Mouse (Mus musculus) kidney, postnatal 0 days (tissue): Measurements from ENCODE around the gene Bbs10. TPM values are rescaled to one million over a fixed set of nuclear protein-coding genes. Genes with fewer than 3 reads are reported as not detected.

Experiments used
- ATAC-seq: fragments of 200-750 bp; cut with Nextera tagmentation; replicated peaks from 2 replicates; pipeline ENCODE4 v1.8.0; 2017; ENCODE audit warnings: low read depth, moderate number of reproducible peaks, moderate TSS enrichment, moderate library complexity; ENCODE audit not compliant: low FRiP score
- DNase-seq: peaks from one replicate; pipeline ENCODE4 v3.0.0-alpha.2; 2016; ENCODE audit warnings: low spot score
- H3K27ac ChIP-seq: fragments of 300-500 bp; sonication (generic); 2 replicates; pipeline ENCODE4 v1.5.1; 2014; ENCODE audit warnings: mild to moderate bottlenecking
- H3K27me3 ChIP-seq: fragments of 300-500 bp; sonication (generic); 2 replicates; pipeline ENCODE4 v1.6.1; 2014; ENCODE audit warnings: low read length, mixed read lengths; ENCODE audit not compliant: insufficient read depth
- H3K36me3 ChIP-seq: fragments of 300-500 bp; sonication (generic); 2 replicates; pipeline ENCODE4 v1.6.1; 2014; ENCODE audit warnings: low read length, mixed read lengths; ENCODE audit not compliant: insufficient read depth
- H3K4me1 ChIP-seq: fragments of 300-500 bp; sonication (generic); replicated peaks from 2 replicates; pipeline ENCODE4 v1.6.1; 2014; ENCODE audit warnings: antibody characterized with exemption, low read length, mixed read lengths; ENCODE audit not compliant: insufficient read depth
- H3K4me2 ChIP-seq: fragments of 300-500 bp; sonication (generic); 2 replicates; pipeline ENCODE4 v1.6.1; 2014; ENCODE audit warnings: mild to moderate bottlenecking, low read length, moderate library complexity, mixed read lengths
- H3K4me3 ChIP-seq: fragments of 300-500 bp; sonication (generic); replicated peaks from 2 replicates; pipeline ENCODE4 v1.5.1; 2014; ENCODE audit warnings: low read depth, low read length
- H3K9ac ChIP-seq: fragments of 300-500 bp; sonication (generic); 2 replicates; pipeline ENCODE4 v1.6.1; 2014; ENCODE audit warnings: low read depth, low read length
- H3K9me3 ChIP-seq: fragments of 300-500 bp; sonication (generic); replicated peaks from 2 replicates; pipeline ENCODE4 v1.6.1; 2016; ENCODE audit warnings: low read length, inconsistent platforms, mixed read lengths
- CTCF ChIP-seq: IDR thresholded peaks from 2 replicates; pipeline ENCODE4 v1.5.1; 2016; ENCODE audit warnings: antibody characterized with exemption, low read depth, mild to moderate bottlenecking, moderate library complexity
- WGBS: fragments of 180-500 bp; shearing (Covaris S2); extraction: QIAGEN DNeasy Blood & Tissue Kit; methylation state at CpG from one replicate; pipeline ENCODE4 v1.1.7; 2014; 5-methylcytosine and 5-hydroxymethylcytosine counted together
- polyA plus RNA-seq: library from polyadenylated mRNA; unstranded; fragments of >200 nt; fragmentation: Nextera tagmentation; extraction: Ambion mirVana; gene quantifications from 2 replicates; pipeline ENCODE4 v1.2.1, GENCODE M21; 2015

Gene Bbs10
- polyA plus RNA-seq, 1 experiment from 2014 or later: 6.2 TPM

GRCm38 (mm10) chr10:111335517-111336352 is 37.3 kb downstream of the Bbs10 start:
- H3K9me3 ChIP-seq: no peaks in the 10 kb centered on the region
- no peak for TF ChIP-seq CTCF
- peak overlapping the region; percentile 43 for H3K4me2 ChIP-seq
- H3K9ac ChIP-seq: no peak overlapping the region
- H3K4me1 ChIP-seq: no peaks in the 10 kb centered on the region
- WGBS: 17% methylated on average over 29 of the region's 29 CpGs
- H3K27me3 ChIP-seq: no peaks in the 10 kb centered on the region
- no peak overlapping the region for H3K27ac ChIP-seq
- peak; percentile 41 for DNase-seq
- no peaks in the 10 kb centered on the region for H3K36me3 ChIP-seq
- ATAC-seq: no peak
- no peak overlapping the region; the same call in 1 of the 2 replicates for H3K4me3 ChIP-seq

DNA sequence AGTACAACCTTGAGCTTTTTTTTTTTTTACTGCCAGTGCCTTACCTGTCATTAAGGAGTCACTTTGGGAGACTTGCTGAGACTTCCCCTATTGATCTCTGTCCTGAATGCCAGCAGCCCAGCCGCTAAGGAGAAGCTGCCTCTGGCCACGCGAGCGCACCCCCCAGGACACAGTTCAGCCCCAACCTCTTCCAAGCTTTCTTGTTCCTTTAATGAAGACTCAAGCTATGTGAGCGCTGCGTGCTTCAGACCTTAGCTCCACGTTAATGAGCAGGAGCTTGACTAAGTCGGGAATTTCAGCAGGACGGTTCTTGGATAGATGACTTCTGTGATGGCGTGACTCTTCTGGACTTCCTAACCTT is 37.9 kb downstream of the Bbs10 start:
- Histone ChIP-seq H3K36me3 (no peaks in the 10 kb centered on the region), H3K4me3 (no peak overlapping the region; the same call in 1 of the 2 replicates), H3K27ac (no peak overlapping the region), H3K9me3 (no peaks in the 10 kb centered on the region), H3K27me3 (no peaks in the 10 kb centered on the region), H3K9ac (no peak overlapping the region), H3K4me2 (peak overlapping the region; percentile 43), H3K4me1 (no peaks in the 10 kb centered on the region)
- DNase-seq (no peak), ATAC-seq (no peak)
- 18% methylated on average over 10 of the region's 10 CpGs for WGBS
- no peak for TF ChIP-seq CTCF

DNA sequence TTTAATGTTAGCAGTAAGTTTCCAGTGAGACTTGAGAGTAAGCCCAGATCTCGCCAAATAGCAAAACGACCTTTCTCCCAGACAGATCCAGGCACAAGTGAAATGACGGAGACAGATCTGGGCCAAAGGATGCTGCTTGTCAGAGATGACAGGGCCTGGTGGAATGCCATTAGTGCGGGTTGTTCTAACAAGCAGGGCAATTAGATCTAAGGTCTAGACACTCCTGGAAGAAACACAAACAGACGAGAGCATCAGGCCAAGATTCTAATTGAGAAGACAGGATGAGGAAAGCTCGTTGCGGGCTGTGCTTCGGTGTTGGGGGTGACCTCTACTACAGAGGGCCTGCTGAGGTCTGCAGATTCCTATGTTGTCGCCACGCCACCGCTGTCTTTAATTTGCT is 40.8 kb downstream of the Bbs10 start:
- Histone ChIP-seq H3K4me1 (no peaks in the 10 kb centered on the region), H3K4me2 (no peak overlapping the region), H3K9ac (no peak overlapping the region), H3K36me3 (no peaks in the 10 kb centered on the region), H3K27ac (no peak overlapping the region), H3K27me3 (no peaks in the 10 kb centered on the region), H3K4me3 (no peak overlapping the region), H3K9me3 (no peaks in the 10 kb centered on the region)
- 57% methylated on average over 11 of the region's 11 CpGs for WGBS
- TF ChIP-seq CTCF: no peak
- ATAC-seq: 0 out of 2 replicates have a peak, but pooled peaks have one; percentile 29
- DNase-seq: no peak

DNA sequence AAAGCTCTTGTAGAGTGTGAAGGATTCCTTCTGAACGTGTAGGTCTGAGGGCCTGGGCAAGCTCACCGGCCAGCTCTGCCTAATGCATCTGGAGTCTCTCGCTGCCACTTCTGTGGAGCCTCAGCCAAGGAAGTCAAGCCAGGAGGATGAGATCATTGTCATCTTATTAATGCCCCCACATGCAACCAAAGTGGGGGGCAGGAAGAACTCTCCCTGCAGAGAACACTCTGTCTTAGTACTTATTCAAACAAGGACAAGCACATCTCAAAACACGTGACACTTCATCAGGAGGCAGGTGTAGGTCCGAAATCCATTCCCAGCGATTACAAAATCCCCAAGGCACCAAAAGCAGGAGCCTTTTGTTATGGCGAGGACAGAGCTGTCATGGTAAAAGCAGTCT is 43.3 kb downstream of the Bbs10 start:
- no peak for TF ChIP-seq CTCF
- 85% methylated on average over 7 of the region's 7 CpGs for WGBS
- no peak overlapping the region for H3K27ac ChIP-seq

GRCm38 (mm10) chr10:111343555-111343954 is 45.1 kb downstream of the Bbs10 start:
- Histone ChIP-seq H3K27ac (no peak overlapping the region), H3K4me1 (no peaks in the 10 kb centered on the region), H3K27me3 (no peaks in the 10 kb centered on the region), H3K9me3 (no peaks in the 10 kb centered on the region), H3K4me3 (no peak overlapping the region), H3K4me2 (no peak overlapping the region), H3K9ac (no peak overlapping the region), H3K36me3 (no peaks in the 10 kb centered on the region)
- TF ChIP-seq CTCF: no peak
- ATAC-seq: no peak
- no peak for DNase-seq
- 85% methylated on average over 5 of the region's 5 CpGs for WGBS

More for the DNA sequence above, 43.3 kb downstream of the Bbs10 start:
- Histone ChIP-seq H3K4me1 (no peaks in the 10 kb centered on the region), H3K9me3 (no peaks in the 10 kb centered on the region), H3K9ac (no peak overlapping the region), H3K27me3 (no peaks in the 10 kb centered on the region), H3K4me2 (no peak overlapping the region), H3K4me3 (no peak overlapping the region), H3K36me3 (no peaks in the 10 kb centered on the region)
- DNase-seq (no peak), ATAC-seq (no peak)

- Histone ChIP-seq H3K9ac (no peak overlapping the region), H3K36me3 (no peaks in the 10 kb centered on the region), H3K4me1 (no peaks in the 10 kb centered on the region), H3K4me3 (no peak overlapping the region), H3K4me2 (no peak overlapping the region), H3K27me3 (no peaks in the 10 kb centered on the region), H3K27ac (no peak overlapping the region), H3K9me3 (no peaks in the 10 kb centered on the region)
- no peak for DNase-seq
- ATAC-seq: no peak
- TF ChIP-seq CTCF: no peak
- 24% methylated on average over 2 of the region's 2 CpGs for WGBS
Observed at GRCm38 (mm10) chr10:111348263-111348662, 49.8 kb downstream of the Bbs10 start.

Other genes with a start within 250 kb of the Bbs10 start
- 11.0 and 11.8 TPM in 2 replicates for gene Osbpl8, start 133.9 kb upstream of the Bbs10 start, polyA plus RNA-seq
- 171 and 174 TPM in 2 replicates for gene Nap1l1, start 174.5 kb downstream of the Bbs10 start, polyA plus RNA-seq
- 25.3 and 29.5 TPM in 2 replicates for gene Phlda1, start 207.6 kb downstream of the Bbs10 start, polyA plus RNA-seq